Mouse (Mus musculus): ENCODE data around the gene Zdhhc20. TPM values are rescaled to one million over a fixed set of nuclear protein-coding genes. Genes with fewer than 3 reads are reported as not detected.
"Not testable (repeated sequence)": the region's sequence is repeated elsewhere in the genome, so short reads cannot be mapped to it uniquely, and the experiment has no call there.

Gene Zdhhc20
- polyA plus RNA-seq, 1 experiment from 2014 or later: 69.7 TPM

DNA sequence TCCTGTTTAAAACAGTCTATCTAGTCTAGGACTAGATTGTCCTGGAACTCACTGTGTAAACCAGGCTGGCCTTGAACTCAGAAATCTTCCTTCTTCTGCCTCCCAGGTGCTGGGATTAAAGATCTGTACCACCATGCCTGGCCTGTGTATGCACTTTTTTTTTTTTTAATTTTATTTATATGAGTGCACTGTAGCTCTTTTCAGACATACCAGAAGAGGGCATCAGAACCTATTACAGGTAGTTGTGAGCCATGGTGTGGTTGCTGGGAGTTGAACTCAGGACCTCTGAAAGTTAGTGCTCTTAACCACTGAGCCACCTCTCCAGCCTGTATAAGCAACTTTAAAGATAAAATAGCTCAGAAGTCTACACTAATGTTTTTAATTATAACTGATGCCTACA lies 9.0 kb downstream of the Zdhhc20 start:
- ATAC-seq (ENCODE audit: low FRiP score) (no peak), DNase-seq (ENCODE audit: low spot score) (no peak)
- no peak overlapping the region for H3K9ac ChIP-seq (ENCODE audit: low read depth, low read length)
- H3K27ac ChIP-seq (ENCODE audit: low read depth, low read length): no peak overlapping the region
- H3K4me2 ChIP-seq (replicated peaks; ENCODE audit: low read depth, low read length): no peak overlapping the region
- no peaks in the 10 kb centered on the region for H3K36me3 ChIP-seq (ENCODE audit: control insufficient read depth, insufficient read depth, low read length)
- H3K4me3 ChIP-seq (ENCODE audit: low read depth, low read length): no peak overlapping the region
- no peaks in the 10 kb centered on the region for H3K27me3 ChIP-seq (ENCODE audit: control insufficient read depth, insufficient read depth, low read length)
- H3K9me3 ChIP-seq (ENCODE audit: control insufficient read depth, low read length): no peaks in the 10 kb centered on the region
- no peaks in the 10 kb centered on the region for H3K4me1 ChIP-seq (replicated peaks; ENCODE audit: control insufficient read depth, insufficient read depth, low read length)

DNA sequence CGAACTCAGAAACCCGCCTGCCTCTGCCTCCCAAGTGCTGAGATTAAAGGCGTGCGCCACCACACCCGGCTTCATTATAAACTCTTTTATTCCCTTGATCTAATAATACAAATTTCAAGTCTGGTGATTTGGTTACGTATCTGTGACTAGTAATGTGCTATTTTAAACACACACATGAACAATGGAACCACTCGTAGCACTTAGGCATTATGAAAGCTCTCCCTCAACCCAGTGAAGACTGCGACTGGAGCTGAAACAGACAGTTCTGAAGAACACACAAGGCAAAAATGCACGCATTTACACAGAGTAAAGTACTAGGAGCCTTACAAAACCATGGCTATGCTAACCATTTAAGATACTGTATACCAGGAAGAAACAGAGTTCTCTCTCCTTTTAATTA lies 12.2 kb downstream of the Zdhhc20 start:
- H3K36me3 ChIP-seq (ENCODE audit: control insufficient read depth, insufficient read depth, low read length): no peaks in the 10 kb centered on the region
- no peaks in the 10 kb centered on the region for H3K9me3 ChIP-seq (ENCODE audit: control insufficient read depth, low read length)
- ATAC-seq (ENCODE audit: low FRiP score) (no peak), DNase-seq (ENCODE audit: low spot score) (no peak)
- H3K4me2 ChIP-seq (replicated peaks; ENCODE audit: low read depth, low read length): no peak overlapping the region
- no peak overlapping the region for H3K9ac ChIP-seq (ENCODE audit: low read depth, low read length)
- WGBS: 97% methylated on average over 9 of the region's 9 CpGs
- no peaks in the 10 kb centered on the region for H3K4me1 ChIP-seq (replicated peaks; ENCODE audit: control insufficient read depth, insufficient read depth, low read length)
- no peak overlapping the region for H3K4me3 ChIP-seq (ENCODE audit: low read depth, low read length)
- no peaks in the 10 kb centered on the region for H3K27me3 ChIP-seq (ENCODE audit: control insufficient read depth, insufficient read depth, low read length)
- H3K27ac ChIP-seq (ENCODE audit: low read depth, low read length): no peak overlapping the region

DNA sequence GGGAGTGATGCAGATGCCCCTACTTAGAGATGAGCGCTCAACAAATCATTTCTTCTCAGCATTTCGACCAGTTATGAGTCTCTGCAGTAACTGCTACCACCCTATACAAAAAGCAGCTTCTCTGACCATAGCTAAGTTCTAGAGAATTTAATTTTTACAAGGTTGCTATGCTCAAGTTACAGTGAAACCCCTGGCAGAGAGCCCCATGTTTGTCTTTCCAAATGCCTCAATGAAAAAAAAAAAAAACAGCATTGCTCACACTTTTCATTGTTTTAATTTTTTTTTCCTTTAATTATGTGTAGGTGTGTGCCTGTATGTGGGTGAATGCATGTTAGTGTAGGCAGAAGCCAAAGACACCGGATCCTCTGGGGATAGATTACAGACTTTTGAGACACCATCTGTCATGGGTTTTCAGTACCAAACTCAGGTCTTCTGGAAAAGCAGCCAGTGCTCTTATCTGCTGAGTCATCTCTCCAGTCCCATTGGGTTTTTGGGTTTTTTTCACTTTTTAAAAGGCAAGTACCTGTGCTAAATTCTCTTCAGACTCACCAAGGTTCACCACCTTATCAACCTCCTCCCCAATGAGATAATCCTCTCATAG lies 23.3 kb downstream of the Zdhhc20 start:
- Histone ChIP-seq H3K4me2 (replicated peaks; ENCODE audit: low read depth, low read length) (no peak overlapping the region), H3K27me3 (ENCODE audit: control insufficient read depth, insufficient read depth, low read length) (no peaks in the 10 kb centered on the region), H3K9ac (ENCODE audit: low read depth, low read length) (no peak overlapping the region), H3K9me3 (ENCODE audit: control insufficient read depth, low read length) (no peaks in the 10 kb centered on the region), H3K4me1 (replicated peaks; ENCODE audit: control insufficient read depth, insufficient read depth, low read length) (no peaks in the 10 kb centered on the region), H3K27ac (ENCODE audit: low read depth, low read length) (no peak overlapping the region), H3K4me3 (ENCODE audit: low read depth, low read length) (no peak overlapping the region), H3K36me3 (ENCODE audit: control insufficient read depth, insufficient read depth, low read length) (no peaks in the 10 kb centered on the region)
- ATAC-seq (ENCODE audit: low FRiP score): no peak
- WGBS: 93% methylated on average over 3 of the region's 3 CpGs
- no peak for DNase-seq (ENCODE audit: low spot score)

DNA sequence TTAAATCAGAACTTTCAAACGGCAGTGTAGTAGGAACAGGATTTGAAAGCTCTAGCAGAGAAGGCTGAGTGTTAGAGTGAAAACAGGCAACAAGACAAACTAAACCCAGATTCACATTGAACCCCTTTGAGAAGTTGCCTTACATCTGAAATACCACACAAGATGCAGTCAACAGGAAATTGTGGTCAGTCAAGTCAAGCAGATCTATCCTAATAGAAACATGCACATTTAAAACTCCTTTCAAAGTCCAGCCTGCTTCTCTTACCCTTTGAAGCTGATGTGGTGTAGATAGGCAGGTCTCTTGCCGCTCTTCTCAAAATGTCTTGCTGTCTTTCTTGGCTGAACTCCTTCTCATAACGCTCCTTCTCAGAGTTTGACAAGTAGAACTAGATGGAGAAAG lies 24.8 kb downstream of the Zdhhc20 start:
- H3K27ac ChIP-seq (ENCODE audit: low read depth, low read length): no peak overlapping the region
- H3K36me3 ChIP-seq (ENCODE audit: control insufficient read depth, insufficient read depth, low read length): no peaks in the 10 kb centered on the region
- no peak overlapping the region for H3K9ac ChIP-seq (ENCODE audit: low read depth, low read length)
- DNase-seq (ENCODE audit: low spot score) (no peak), ATAC-seq (ENCODE audit: low FRiP score) (no peak)
- H3K4me1 ChIP-seq (replicated peaks; ENCODE audit: control insufficient read depth, insufficient read depth, low read length): no peaks in the 10 kb centered on the region
- H3K4me3 ChIP-seq (ENCODE audit: low read depth, low read length): no peak overlapping the region
- no peaks in the 10 kb centered on the region for H3K9me3 ChIP-seq (ENCODE audit: control insufficient read depth, low read length)
- no peak overlapping the region for H3K4me2 ChIP-seq (replicated peaks; ENCODE audit: low read depth, low read length)
- H3K27me3 ChIP-seq (ENCODE audit: control insufficient read depth, insufficient read depth, low read length): no peaks in the 10 kb centered on the region
- 91% methylated on average over 3 of the region's 3 CpGs for WGBS

DNA sequence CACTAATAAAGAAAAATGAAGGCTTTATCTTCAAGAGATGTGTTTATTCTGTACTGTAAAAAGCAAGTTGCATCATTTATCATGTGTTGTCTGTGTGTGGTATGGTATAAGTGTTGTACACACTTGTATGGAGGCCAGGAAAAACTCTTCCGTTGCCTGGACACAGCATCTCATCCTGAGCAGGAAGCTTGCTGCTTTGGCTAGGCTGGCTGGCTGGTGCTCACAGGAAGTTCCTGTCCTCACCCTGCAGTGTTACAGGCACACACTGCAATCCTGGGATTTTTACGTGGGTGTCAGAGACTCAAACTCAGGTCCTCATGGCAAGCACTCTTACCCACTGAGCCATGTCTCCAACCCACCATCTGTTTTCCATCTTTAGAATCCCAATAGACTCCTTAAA lies 26.9 kb downstream of the Zdhhc20 start:
- Histone ChIP-seq H3K4me1 (replicated peaks; ENCODE audit: control insufficient read depth, insufficient read depth, low read length) (no peaks in the 10 kb centered on the region), H3K4me2 (replicated peaks; ENCODE audit: low read depth, low read length) (no peak overlapping the region), H3K4me3 (ENCODE audit: low read depth, low read length) (no peak overlapping the region), H3K27me3 (ENCODE audit: control insufficient read depth, insufficient read depth, low read length) (no peaks in the 10 kb centered on the region), H3K9me3 (ENCODE audit: control insufficient read depth, low read length) (no peaks in the 10 kb centered on the region), H3K9ac (ENCODE audit: low read depth, low read length) (no peak overlapping the region), H3K36me3 (ENCODE audit: control insufficient read depth, insufficient read depth, low read length) (no peaks in the 10 kb centered on the region), H3K27ac (ENCODE audit: low read depth, low read length) (no peak overlapping the region)
- 87% methylated on average over 2 of the region's 2 CpGs for WGBS
- ATAC-seq (ENCODE audit: low FRiP score): no peak
- no peak for DNase-seq (ENCODE audit: low spot score)

DNA sequence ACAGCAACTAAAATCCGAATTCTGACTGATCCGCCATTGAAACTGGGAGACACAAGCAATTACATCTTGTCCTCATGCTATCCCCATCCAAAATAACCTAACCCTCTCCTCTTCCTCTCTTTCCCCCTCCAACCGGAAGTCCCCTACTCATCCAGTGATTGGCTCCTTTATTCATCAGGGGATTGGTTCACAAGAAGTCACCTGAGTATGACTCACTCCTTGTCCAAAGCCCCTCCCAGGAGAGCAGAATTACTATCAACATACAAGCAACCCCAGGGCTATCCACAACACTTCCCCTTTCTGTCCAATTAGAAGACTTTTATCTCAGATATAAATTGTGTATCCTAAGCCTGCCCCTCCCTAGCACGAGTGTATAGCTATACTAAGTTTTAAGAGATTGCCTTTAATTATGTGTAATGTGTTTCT lies 28.1 kb downstream of the Zdhhc20 start:
- Histone ChIP-seq H3K9ac (ENCODE audit: low read depth, low read length) (no peak overlapping the region), H3K4me1 (replicated peaks; ENCODE audit: control insufficient read depth, insufficient read depth, low read length) (no peaks in the 10 kb centered on the region), H3K9me3 (ENCODE audit: control insufficient read depth, low read length) (no peaks in the 10 kb centered on the region), H3K27me3 (ENCODE audit: control insufficient read depth, insufficient read depth, low read length) (no peaks in the 10 kb centered on the region), H3K36me3 (ENCODE audit: control insufficient read depth, insufficient read depth, low read length) (no peaks in the 10 kb centered on the region), H3K27ac (ENCODE audit: low read depth, low read length) (no peak overlapping the region), H3K4me3 (ENCODE audit: low read depth, low read length) (no peak overlapping the region), H3K4me2 (replicated peaks; ENCODE audit: low read depth, low read length) (no peak overlapping the region)
- DNase-seq (ENCODE audit: low spot score): no peak
- 91% methylated on average over 4 of the region's 4 CpGs for WGBS
- ATAC-seq (ENCODE audit: low FRiP score): no peak

DNA sequence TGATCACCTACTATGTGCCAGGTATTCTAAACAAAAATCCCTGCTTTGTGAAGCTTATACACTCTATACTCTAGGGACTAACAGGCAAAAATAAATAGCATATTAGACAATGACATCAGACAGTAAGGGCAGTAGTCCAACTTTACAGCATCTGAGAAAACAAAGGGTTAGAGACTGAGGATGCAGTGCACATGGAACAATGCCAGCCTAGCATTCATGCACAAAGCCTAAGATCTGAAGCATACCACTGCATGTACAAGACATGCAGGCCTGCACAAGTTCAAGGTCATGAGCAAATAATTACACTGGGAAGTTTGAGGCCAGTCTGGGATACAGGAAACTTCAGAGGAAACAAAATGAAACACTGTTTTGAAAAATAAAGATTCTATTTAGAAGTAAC lies 30.6 kb downstream of the Zdhhc20 start:
- Histone ChIP-seq H3K9me3 (ENCODE audit: control insufficient read depth, low read length) (no peaks in the 10 kb centered on the region), H3K27me3 (ENCODE audit: control insufficient read depth, insufficient read depth, low read length) (no peaks in the 10 kb centered on the region), H3K4me3 (ENCODE audit: low read depth, low read length) (no peak overlapping the region), H3K4me2 (replicated peaks; ENCODE audit: low read depth, low read length) (no peak overlapping the region), H3K4me1 (replicated peaks; ENCODE audit: control insufficient read depth, insufficient read depth, low read length) (no peaks in the 10 kb centered on the region), H3K27ac (ENCODE audit: low read depth, low read length) (no peak overlapping the region), H3K9ac (ENCODE audit: low read depth, low read length) (no peak overlapping the region), H3K36me3 (ENCODE audit: control insufficient read depth, insufficient read depth, low read length) (no peaks in the 10 kb centered on the region)
- DNase-seq (ENCODE audit: low spot score) (no peak), ATAC-seq (ENCODE audit: low FRiP score) (no peak)

DNA sequence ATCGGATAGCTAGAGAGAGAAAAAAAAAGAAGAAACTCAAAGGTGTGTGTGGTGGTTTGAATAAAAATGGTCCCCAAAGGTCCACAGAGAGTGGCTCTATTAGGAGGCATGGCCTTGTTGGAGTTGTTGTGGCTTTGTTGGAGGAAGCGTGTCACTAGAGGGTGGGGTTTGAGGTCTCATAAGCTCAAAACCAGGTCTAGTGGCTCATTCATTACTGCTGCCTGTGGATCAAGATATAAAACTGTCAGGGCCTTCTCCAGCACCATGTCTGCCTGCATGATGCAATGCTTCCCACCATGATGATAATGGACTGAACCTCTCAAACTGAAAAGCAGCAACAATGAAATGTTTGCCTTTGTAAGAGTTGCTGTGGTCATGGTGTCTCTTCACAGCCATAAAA lies 31.5 kb downstream of the Zdhhc20 start:
- no peaks in the 10 kb centered on the region for H3K9me3 ChIP-seq (ENCODE audit: control insufficient read depth, low read length)
- H3K4me3 ChIP-seq (ENCODE audit: low read depth, low read length): no peak overlapping the region
- H3K4me2 ChIP-seq (replicated peaks; ENCODE audit: low read depth, low read length): no peak overlapping the region
- H3K4me1 ChIP-seq (replicated peaks; ENCODE audit: control insufficient read depth, insufficient read depth, low read length): no peaks in the 10 kb centered on the region
- DNase-seq (ENCODE audit: low spot score) (no peak), ATAC-seq (ENCODE audit: low FRiP score) (no peak)
- no peaks in the 10 kb centered on the region for H3K36me3 ChIP-seq (ENCODE audit: control insufficient read depth, insufficient read depth, low read length)
- H3K27me3 ChIP-seq (ENCODE audit: control insufficient read depth, insufficient read depth, low read length): no peaks in the 10 kb centered on the region
- no peak overlapping the region for H3K27ac ChIP-seq (ENCODE audit: low read depth, low read length)
- no peak overlapping the region for H3K9ac ChIP-seq (ENCODE audit: low read depth, low read length)
- 89% methylated on average over 2 of the region's 2 CpGs for WGBS

DNA sequence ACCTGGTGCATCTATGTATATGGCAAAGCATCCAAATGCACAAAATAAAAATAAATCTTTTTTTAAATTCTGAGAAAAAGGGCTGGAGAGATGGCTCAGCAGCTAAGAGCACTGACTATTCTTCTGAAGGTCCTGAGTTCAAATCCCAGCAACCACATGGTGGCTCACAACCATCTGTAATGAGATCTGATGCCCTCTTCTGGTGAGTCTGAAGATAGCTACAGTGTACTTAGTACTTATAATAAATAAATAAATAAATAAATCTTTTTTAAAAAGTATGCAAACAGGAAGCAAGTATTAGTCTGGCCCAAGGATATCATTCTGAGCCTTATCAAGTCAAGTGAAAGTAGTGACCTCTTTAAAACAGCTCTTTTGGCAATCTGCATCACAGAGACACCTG lies 34.0 kb downstream of the Zdhhc20 start:
- H3K4me2 ChIP-seq (replicated peaks; ENCODE audit: low read depth, low read length); ATAC-seq (ENCODE audit: low FRiP score); H3K4me1 ChIP-seq (replicated peaks; ENCODE audit: control insufficient read depth, insufficient read depth, low read length); H3K27ac ChIP-seq (ENCODE audit: low read depth, low read length); H3K9ac ChIP-seq (ENCODE audit: low read depth, low read length); H3K27me3 ChIP-seq (ENCODE audit: control insufficient read depth, insufficient read depth, low read length); H3K36me3 ChIP-seq (ENCODE audit: control insufficient read depth, insufficient read depth, low read length); H3K9me3 ChIP-seq (ENCODE audit: control insufficient read depth, low read length); DNase-seq (ENCODE audit: low spot score); H3K4me3 ChIP-seq (ENCODE audit: low read depth, low read length): not testable (repeated sequence)

All from hindbrain, embryonic 11.5 days (tissue).